Mouse (Mus musculus) kidney, embryonic 14.5 days (tissue): ENCODE data around the gene Ascl5. TPM values are rescaled to one million over a fixed set of nuclear protein-coding genes. Genes with fewer than 3 reads are reported as not detected.

Experiments used
- ATAC-seq: fragments of 200-750 bp; cut with Nextera tagmentation; 2 replicates; pipeline ENCODE4 v1.8.0; 2017; ENCODE audit warnings: moderate number of reproducible peaks, mild to moderate bottlenecking, moderate TSS enrichment, moderate library complexity; ENCODE audit not compliant: low FRiP score, low TSS enrichment
- H3K27ac ChIP-seq: fragments of 300-500 bp; sonication (generic); 2 replicates; pipeline ENCODE4 v1.5.1; 2014; ENCODE audit warnings: low read depth, mild to moderate bottlenecking, low read length, moderate library complexity, mixed read lengths
- H3K27me3 ChIP-seq: fragments of 300-500 bp; sonication (generic); 2 replicates; pipeline ENCODE4 v1.6.1; 2014; ENCODE audit warnings: mild to moderate bottlenecking, low read length; ENCODE audit not compliant: control insufficient read depth, insufficient read depth
- H3K36me3 ChIP-seq: fragments of 300-500 bp; sonication (generic); 2 replicates; pipeline ENCODE4 v1.6.1; 2014; ENCODE audit warnings: low read length, mixed read lengths; ENCODE audit not compliant: control insufficient read depth, insufficient read depth
- H3K4me1 ChIP-seq: fragments of 300-500 bp; sonication (generic); 2 replicates; pipeline ENCODE4 v1.6.1; 2014; ENCODE audit warnings: low read length, mixed read lengths; ENCODE audit not compliant: control insufficient read depth, insufficient read depth
- H3K4me2 ChIP-seq: fragments of 300-500 bp; sonication (generic); replicated peaks from 2 replicates; pipeline ENCODE4 v1.6.1; 2014; ENCODE audit warnings: low read depth, mild to moderate bottlenecking, low read length
- H3K4me3 ChIP-seq: fragments of 300-500 bp; sonication (generic); 2 replicates; pipeline ENCODE4 v1.5.1; 2014; ENCODE audit warnings: mild to moderate bottlenecking, low read length
- H3K9ac ChIP-seq: fragments of 300-500 bp; sonication (generic); 2 replicates; pipeline ENCODE4 v1.6.1; 2014; ENCODE audit warnings: low read depth, mild to moderate bottlenecking, low read length, moderate library complexity
- H3K9me3 ChIP-seq: fragments of 300-500 bp; sonication (generic); 2 replicates; pipeline ENCODE4 v1.6.1; 2016; ENCODE audit warnings: low read length; ENCODE audit not compliant: control insufficient read depth
- WGBS: fragments of 180-500 bp; shearing (Covaris S2); extraction: QIAGEN DNeasy Blood & Tissue Kit; methylation state at CpG from one replicate; pipeline ENCODE4 v1.1.7; 2014; 5-methylcytosine and 5-hydroxymethylcytosine counted together
- polyA plus RNA-seq: library from polyadenylated mRNA; unstranded; fragments of >200 nt; fragmentation: Nextera tagmentation; extraction: Ambion mirVana; gene quantifications from 2 replicates; pipeline ENCODE4 v1.2.1, GENCODE M21; 2014

The Ascl5 gene
- polyA plus RNA-seq, 1 experiment from 2014 or later: not detected

GRCm38 (mm10) chr1:136017307-136017706 lies 33.3 kb upstream of the Ascl5 start:
- no peak overlapping the region; the same call in 1 of the 2 replicates for H3K4me3 ChIP-seq

GRCm38 (mm10) chr1:136017907-136018313 lies 32.7 kb upstream of the Ascl5 start:
- H3K9ac ChIP-seq: peak overlapping the region; percentile 83
- WGBS: under 1% methylated on average over 22 of the region's 22 CpGs
- H3K4me3 ChIP-seq: peak overlapping the region; percentile 85
- no peaks in the 10 kb centered on the region for H3K27me3 ChIP-seq
- peak; percentile 99 for ATAC-seq
- H3K27ac ChIP-seq: peak overlapping the region; percentile 44
- H3K9me3 ChIP-seq: no peaks in the 10 kb centered on the region
- H3K36me3 ChIP-seq: peaks cover 27% of the 10 kb centered on the region; the same call in 1 of the 2 replicates
- peak overlapping the region; percentile 84 for H3K4me2 ChIP-seq
- no peaks in the 10 kb centered on the region for H3K4me1 ChIP-seq

More at GRCm38 (mm10) chr1:136017307-136017706, 33.3 kb upstream of the Ascl5 start:
- H3K9ac ChIP-seq: no peak overlapping the region
- peaks cover 22% of the 10 kb centered on the region; the same call in 1 of the 2 replicates for H3K36me3 ChIP-seq
- WGBS: 92% methylated on average over 2 of the region's 2 CpGs
- no peak overlapping the region for H3K27ac ChIP-seq
- no peaks in the 10 kb centered on the region for H3K9me3 ChIP-seq
- H3K4me2 ChIP-seq: no peak overlapping the region; the same call in 1 of the 2 replicates
- H3K4me1 ChIP-seq: no peaks in the 10 kb centered on the region
- H3K27me3 ChIP-seq: no peaks in the 10 kb centered on the region
- ATAC-seq: no peak

- peaks cover 27% of the 10 kb centered on the region; the same call in 1 of the 2 replicates for H3K36me3 ChIP-seq
- H3K4me2 ChIP-seq: peak overlapping the region; percentile 84
- peak overlapping the region; percentile 85 for H3K4me3 ChIP-seq
- no peaks in the 10 kb centered on the region for H3K4me1 ChIP-seq
- peak; percentile 58 for ATAC-seq
- H3K27ac ChIP-seq: peak overlapping the region; percentile 44
- 3% methylated on average over 24 of the region's 24 CpGs for WGBS
- H3K9me3 ChIP-seq: no peaks in the 10 kb centered on the region
- no peaks in the 10 kb centered on the region for H3K27me3 ChIP-seq
- H3K9ac ChIP-seq: peak overlapping the region; percentile 83
Observed at GRCm38 (mm10) chr1:136018390-136019189, 32.0 kb upstream of the Ascl5 start.

- no peak overlapping the region for H3K4me3 ChIP-seq
- no peaks in the 10 kb centered on the region for H3K27me3 ChIP-seq
- no peak overlapping the region for H3K4me2 ChIP-seq
- H3K4me1 ChIP-seq: no peaks in the 10 kb centered on the region
- WGBS: 40% methylated on average over 7 of the region's 7 CpGs
- H3K9ac ChIP-seq: no peak overlapping the region
- no peak for ATAC-seq
- no peaks in the 10 kb centered on the region for H3K9me3 ChIP-seq
- no peak overlapping the region for H3K27ac ChIP-seq
- H3K36me3 ChIP-seq: peaks cover 96% of the 10 kb centered on the region
Observed at GRCm38 (mm10) chr1:136030201-136030600, 20.4 kb upstream of the Ascl5 start.

GRCm38 (mm10) chr1:136031697-136032096 lies 18.9 kb upstream of the Ascl5 start:
- Histone ChIP-seq H3K9me3 (no peaks in the 10 kb centered on the region), H3K4me2 (no peak overlapping the region), H3K4me3 (no peak overlapping the region), H3K9ac (no peak overlapping the region), H3K4me1 (no peaks in the 10 kb centered on the region), H3K36me3 (peaks cover 87% of the 10 kb centered on the region), H3K27me3 (no peaks in the 10 kb centered on the region), H3K27ac (no peak overlapping the region)
- no peak for ATAC-seq
- 71% methylated on average over 6 of the region's 8 CpGs for WGBS

GRCm38 (mm10) chr1:136032961-136033360 lies 17.6 kb upstream of the Ascl5 start:
- Histone ChIP-seq H3K27me3 (no peaks in the 10 kb centered on the region), H3K9me3 (no peaks in the 10 kb centered on the region), H3K36me3 (peaks cover 74% of the 10 kb centered on the region), H3K4me2 (no peak overlapping the region), H3K9ac (no peak overlapping the region), H3K4me1 (no peaks in the 10 kb centered on the region), H3K27ac (no peak overlapping the region), H3K4me3 (no peak overlapping the region)
- 65% methylated on average over 7 of the region's 7 CpGs for WGBS
- ATAC-seq: no peak

GRCm38 (mm10) chr1:136038746-136039538 lies 11.7 kb upstream of the Ascl5 start:
- ATAC-seq: no peak
- Histone ChIP-seq H3K9me3 (no peaks in the 10 kb centered on the region), H3K4me3 (no peak overlapping the region), H3K27ac (no peak overlapping the region), H3K4me2 (no peak overlapping the region), H3K4me1 (0 out of 2 replicates have a peak, but pooled peaks cover 3% of the 10 kb centered on the region), H3K27me3 (no peaks in the 10 kb centered on the region; the same call in none of the 2 replicates), H3K36me3 (peaks cover 18% of the 10 kb centered on the region), H3K9ac (no peak overlapping the region)
- 82% methylated on average over 5 of the region's 5 CpGs for WGBS

GRCm38 (mm10) chr1:136040452-136040851 lies 10.2 kb upstream of the Ascl5 start:
- H3K4me2 ChIP-seq: no peak overlapping the region
- H3K4me3 ChIP-seq: no peak overlapping the region
- no peak overlapping the region for H3K27ac ChIP-seq
- H3K9ac ChIP-seq: no peak overlapping the region
- H3K4me1 ChIP-seq: 0 out of 2 replicates have a peak, but pooled peaks cover 3% of the 10 kb centered on the region
- no peaks in the 10 kb centered on the region; the same call in none of the 2 replicates for H3K27me3 ChIP-seq
- H3K36me3 ChIP-seq: peaks cover 3% of the 10 kb centered on the region; the same call in 1 of the 2 replicates
- no peaks in the 10 kb centered on the region for H3K9me3 ChIP-seq
- 16% methylated on average over 11 of the region's 11 CpGs for WGBS
- peak; percentile 78 for ATAC-seq
